Mouse (Mus musculus): ENCODE data around the gene Gm20388. TPM values are rescaled to one million over a fixed set of nuclear protein-coding genes. Genes with fewer than 3 reads are reported as not detected.

Gene Gm20388
- polyA plus RNA-seq, 1 experiment from 2014 or later = 5.5 TPM

- ATAC-seq (ENCODE audit: borderline replicate concordance, extremely low read depth, low FRiP score, low TSS enrichment) = no peak
- H3K36me3 ChIP-seq = no peaks in the 10 kb centered on the region
- no peak overlapping the region for H3K4me3 ChIP-seq
- no peak overlapping the region for H3K27ac ChIP-seq
- peaks cover 12% of the 10 kb centered on the region; the same call in 1 of the 2 replicates for H3K4me1 ChIP-seq
- 64% methylated on average over 1 of the region's 1 CpGs for WGBS
- no peaks in the 10 kb centered on the region for H3K27me3 ChIP-seq
- H3K9me3 ChIP-seq = no peaks in the 10 kb centered on the region
- H3K9ac ChIP-seq = no peak overlapping the region
- no peak overlapping the region for H3K4me2 ChIP-seq
Measured at GRCm38 (mm10) chr8:122852546-122852905, 2941.9 kb downstream of the Gm20388 start.

DNA sequence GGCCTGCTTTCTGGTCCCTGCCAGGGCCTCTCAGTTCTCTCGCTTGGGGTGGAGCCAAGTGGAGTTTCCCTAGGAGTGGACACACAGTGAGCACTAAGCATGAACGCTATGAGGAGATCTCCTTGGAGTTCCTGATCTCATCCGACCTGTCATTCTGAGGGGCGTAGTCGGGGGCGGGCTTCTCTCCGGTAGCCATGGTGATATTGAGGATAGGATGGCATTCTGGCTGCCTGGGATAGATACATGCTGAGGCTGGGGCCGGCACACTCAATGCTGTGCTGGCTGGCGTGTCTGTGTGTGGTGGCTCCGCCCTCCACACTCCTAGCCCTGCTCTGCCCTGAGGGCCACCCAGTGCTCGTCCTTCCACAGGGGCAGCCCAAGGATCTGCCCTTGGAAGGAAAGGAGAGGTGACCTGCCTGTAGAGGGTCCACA lies 2942.7 kb downstream of the Gm20388 start:
- Histone ChIP-seq H3K27me3 (no peaks in the 10 kb centered on the region), H3K27ac (no peak overlapping the region), H3K9ac (no peak overlapping the region), H3K36me3 (no peaks in the 10 kb centered on the region), H3K9me3 (no peaks in the 10 kb centered on the region), H3K4me1 (peaks cover 9% of the 10 kb centered on the region; the same call in 1 of the 2 replicates), H3K4me2 (no peak overlapping the region), H3K4me3 (no peak overlapping the region)
- 15% methylated on average over 11 of the region's 11 CpGs for WGBS
- ATAC-seq (ENCODE audit: borderline replicate concordance, extremely low read depth, low FRiP score, low TSS enrichment) = peak; percentile 48; the same call in 1 of the 2 replicates

GRCm38 (mm10) chr8:122854388-122854787 lies 2943.7 kb downstream of the Gm20388 start:
- no peaks in the 10 kb centered on the region for H3K36me3 ChIP-seq
- H3K4me2 ChIP-seq = no peak overlapping the region
- no peaks in the 10 kb centered on the region for H3K9me3 ChIP-seq
- no peak overlapping the region for H3K27ac ChIP-seq
- H3K4me3 ChIP-seq = no peak overlapping the region
- ATAC-seq (ENCODE audit: borderline replicate concordance, extremely low read depth, low FRiP score, low TSS enrichment) = no peak
- H3K27me3 ChIP-seq = no peaks in the 10 kb centered on the region
- H3K4me1 ChIP-seq = 0 out of 2 replicates have a peak, but pooled peaks cover 7% of the 10 kb centered on the region
- H3K9ac ChIP-seq = no peak overlapping the region
- WGBS = 58% methylated on average over 7 of the region's 7 CpGs

DNA sequence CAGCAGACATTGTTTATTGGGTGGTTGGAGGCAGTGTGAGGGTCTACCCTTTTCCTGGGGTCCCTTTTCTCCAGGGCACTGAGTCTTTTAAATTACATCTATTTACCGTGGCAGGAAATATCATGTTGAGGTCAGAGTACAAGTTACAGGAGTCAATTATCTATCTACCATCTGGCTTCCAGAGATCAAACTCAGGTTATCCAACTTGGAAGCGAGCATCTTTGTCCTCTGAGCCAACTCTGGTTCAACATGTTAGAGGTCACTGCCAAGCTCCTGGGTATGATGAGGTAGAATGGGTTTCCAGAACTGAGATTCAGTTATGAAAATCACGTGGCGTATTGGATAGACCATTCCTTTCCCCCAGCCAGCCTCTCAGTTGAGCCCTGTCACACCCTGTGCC lies 2944.5 kb downstream of the Gm20388 start:
- no peak for ATAC-seq (ENCODE audit: borderline replicate concordance, extremely low read depth, low FRiP score, low TSS enrichment)
- no peak overlapping the region for H3K4me3 ChIP-seq
- no peaks in the 10 kb centered on the region for H3K36me3 ChIP-seq
- no peak overlapping the region for H3K4me2 ChIP-seq
- no peaks in the 10 kb centered on the region for H3K27me3 ChIP-seq
- H3K9me3 ChIP-seq = no peaks in the 10 kb centered on the region
- 76% methylated on average over 4 of the region's 4 CpGs for WGBS
- H3K9ac ChIP-seq = no peak overlapping the region
- no peak overlapping the region for H3K27ac ChIP-seq
- H3K4me1 ChIP-seq = 0 out of 2 replicates have a peak, but pooled peaks cover 7% of the 10 kb centered on the region

- 0 out of 2 replicates have a peak, but pooled peaks cover 7% of the 10 kb centered on the region for H3K4me1 ChIP-seq
- H3K27ac ChIP-seq = no peak overlapping the region
- no peaks in the 10 kb centered on the region for H3K36me3 ChIP-seq
- H3K27me3 ChIP-seq = no peaks in the 10 kb centered on the region
- no peak overlapping the region for H3K9ac ChIP-seq
- no peaks in the 10 kb centered on the region for H3K9me3 ChIP-seq
- no peak for ATAC-seq (ENCODE audit: borderline replicate concordance, extremely low read depth, low FRiP score, low TSS enrichment)
- no peak overlapping the region for H3K4me2 ChIP-seq
- H3K4me3 ChIP-seq = no peak overlapping the region
- 76% methylated on average over 8 of the region's 8 CpGs for WGBS
Measured at GRCm38 (mm10) chr8:122856288-122856687, 2945.6 kb downstream of the Gm20388 start.

- Histone ChIP-seq H3K9ac (no peak overlapping the region), H3K4me2 (no peak overlapping the region)
Measured at GRCm38 (mm10) chr8:122859843-122860242, 2949.2 kb downstream of the Gm20388 start.

GRCm38 (mm10) chr8:122864719-122865129 lies 2954.1 kb downstream of the Gm20388 start:
- Histone ChIP-seq H3K9me3 (peaks cover 8% of the 10 kb centered on the region; the same call in 1 of the 2 replicates), H3K27ac (no peak overlapping the region), H3K36me3 (no peaks in the 10 kb centered on the region), H3K4me1 (no peaks in the 10 kb centered on the region), H3K9ac (no peak overlapping the region), H3K4me3 (no peak overlapping the region), H3K4me2 (peak overlapping the region; percentile 21), H3K27me3 (0 out of 2 replicates have a peak, but pooled peaks cover 3% of the 10 kb centered on the region)
- ATAC-seq (ENCODE audit: borderline replicate concordance, extremely low read depth, low FRiP score, low TSS enrichment) = no peak
- 65% methylated on average over 26 of the region's 26 CpGs for WGBS

More at GRCm38 (mm10) chr8:122859843-122860242, 2949.2 kb downstream of the Gm20388 start:
- Histone ChIP-seq H3K36me3 (no peaks in the 10 kb centered on the region), H3K9me3 (peaks cover 3% of the 10 kb centered on the region; the same call in 1 of the 2 replicates), H3K27ac (no peak overlapping the region), H3K4me1 (no peaks in the 10 kb centered on the region), H3K4me3 (no peak overlapping the region), H3K27me3 (0 out of 2 replicates have a peak, but pooled peaks cover 3% of the 10 kb centered on the region)
- 52% methylated on average over 13 of the region's 13 CpGs for WGBS
- ATAC-seq (ENCODE audit: borderline replicate concordance, extremely low read depth, low FRiP score, low TSS enrichment) = no peak

DNA sequence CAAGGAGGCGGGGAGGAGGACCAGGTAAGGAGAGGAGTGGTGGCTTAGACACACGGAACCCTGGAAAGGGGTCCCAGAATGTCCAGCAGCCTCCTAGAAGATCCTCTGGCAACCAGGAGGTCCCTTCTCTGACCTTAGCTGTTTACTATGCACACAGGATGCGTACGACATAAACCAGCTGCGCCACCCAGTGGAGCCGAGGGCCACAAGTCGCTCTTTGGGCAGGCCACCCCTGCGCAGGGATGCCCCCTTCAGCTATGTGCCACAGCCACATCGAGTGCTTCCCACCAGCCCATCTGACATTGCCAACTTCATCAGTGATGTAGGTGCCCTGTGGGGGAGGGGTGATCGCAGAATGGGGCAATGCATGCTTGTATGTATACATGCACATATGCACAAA lies 2954.8 kb downstream of the Gm20388 start:
- 0 out of 2 replicates have a peak, but pooled peaks cover 3% of the 10 kb centered on the region for H3K27me3 ChIP-seq
- ATAC-seq (ENCODE audit: borderline replicate concordance, extremely low read depth, low FRiP score, low TSS enrichment) = no peak
- no peaks in the 10 kb centered on the region for H3K36me3 ChIP-seq
- peaks cover 8% of the 10 kb centered on the region; the same call in 1 of the 2 replicates for H3K9me3 ChIP-seq
- H3K4me2 ChIP-seq = peak overlapping the region; percentile 21; the same call in 1 of the 2 replicates
- no peak overlapping the region for H3K9ac ChIP-seq
- H3K4me1 ChIP-seq = peaks cover 3% of the 10 kb centered on the region; the same call in 1 of the 2 replicates
- no peak overlapping the region for H3K27ac ChIP-seq
- WGBS = 49% methylated on average over 10 of the region's 10 CpGs
- H3K4me3 ChIP-seq = no peak overlapping the region

GRCm38 (mm10) chr8:122866231-122866630 lies 2955.6 kb downstream of the Gm20388 start:
- H3K36me3 ChIP-seq = no peaks in the 10 kb centered on the region
- H3K27me3 ChIP-seq = 0 out of 2 replicates have a peak, but pooled peaks cover 3% of the 10 kb centered on the region
- no peak overlapping the region for H3K27ac ChIP-seq
- peaks cover 8% of the 10 kb centered on the region; the same call in 1 of the 2 replicates for H3K9me3 ChIP-seq
- no peak overlapping the region for H3K9ac ChIP-seq
- H3K4me3 ChIP-seq = no peak overlapping the region
- H3K4me1 ChIP-seq = peaks cover 6% of the 10 kb centered on the region; the same call in 1 of the 2 replicates
- WGBS = 70% methylated on average over 8 of the region's 8 CpGs
- no peak for ATAC-seq (ENCODE audit: borderline replicate concordance, extremely low read depth, low FRiP score, low TSS enrichment)
- H3K4me2 ChIP-seq = no peak overlapping the region

DNA sequence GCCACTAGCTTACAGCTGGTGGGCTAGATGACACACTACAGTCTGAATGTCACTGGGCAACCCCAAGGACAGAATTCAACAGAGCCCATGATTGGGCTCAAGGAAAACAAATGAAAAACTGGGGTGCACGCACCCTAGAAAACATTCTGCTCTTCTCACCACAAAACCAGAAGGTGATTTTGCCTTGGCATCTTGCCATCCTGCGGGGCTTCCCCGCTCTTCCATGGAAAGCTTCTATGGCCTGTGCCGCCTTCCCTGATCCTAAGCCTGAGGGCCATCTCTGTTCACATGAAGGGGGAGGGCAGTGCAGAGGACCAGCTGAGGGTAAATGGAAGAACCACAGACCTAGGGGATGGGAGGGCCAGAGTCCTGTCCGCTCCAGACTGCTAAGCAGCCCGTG lies 2957.3 kb downstream of the Gm20388 start:
- H3K9ac ChIP-seq = no peak overlapping the region
- 0 out of 2 replicates have a peak, but pooled peaks cover 3% of the 10 kb centered on the region for H3K27me3 ChIP-seq
- peaks cover 6% of the 10 kb centered on the region; the same call in 1 of the 2 replicates for H3K4me1 ChIP-seq
- H3K36me3 ChIP-seq = no peaks in the 10 kb centered on the region
- peaks cover 8% of the 10 kb centered on the region; the same call in 1 of the 2 replicates for H3K9me3 ChIP-seq
- 80% methylated on average over 6 of the region's 6 CpGs for WGBS
- H3K4me2 ChIP-seq = no peak overlapping the region
- H3K4me3 ChIP-seq = no peak overlapping the region
- no peak overlapping the region for H3K27ac ChIP-seq
- no peak for ATAC-seq (ENCODE audit: borderline replicate concordance, extremely low read depth, low FRiP score, low TSS enrichment)

- Histone ChIP-seq H3K9me3 (peaks cover 2% of the 10 kb centered on the region; the same call in 1 of the 2 replicates), H3K27me3 (no peaks in the 10 kb centered on the region), H3K9ac (no peak overlapping the region), H3K36me3 (no peaks in the 10 kb centered on the region), H3K4me3 (peak overlapping the region; percentile 29), H3K27ac (no peak overlapping the region), H3K4me2 (peak overlapping the region; percentile 48), H3K4me1 (peaks cover 6% of the 10 kb centered on the region; the same call in 1 of the 2 replicates)
- ATAC-seq (ENCODE audit: borderline replicate concordance, extremely low read depth, low FRiP score, low TSS enrichment) = peak; percentile 41; the same call in 1 of the 2 replicates
- 16% methylated on average over 31 of the region's 31 CpGs for WGBS
Measured at GRCm38 (mm10) chr8:122870377-122870863, 2959.8 kb downstream of the Gm20388 start.

DNA sequence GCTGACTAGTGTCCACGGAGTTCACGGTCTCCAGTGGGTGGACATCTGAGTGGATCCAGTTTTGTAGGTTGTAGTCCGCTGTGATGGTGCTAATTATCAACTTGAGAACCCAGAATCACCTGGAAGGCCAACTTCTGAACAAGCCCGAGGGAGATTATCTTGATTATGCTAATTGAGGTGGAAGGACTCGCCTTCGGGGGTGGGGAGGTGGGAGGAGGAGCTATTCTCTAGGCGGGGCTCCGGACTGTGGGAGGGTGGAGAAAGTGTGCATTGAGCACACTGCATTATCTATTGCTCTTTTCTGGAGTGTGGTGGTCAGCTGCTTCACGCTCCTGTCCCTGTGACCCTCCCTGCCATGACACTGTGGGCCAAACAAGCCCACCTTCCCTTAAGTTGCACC lies 2961.0 kb downstream of the Gm20388 start:
- no peaks in the 10 kb centered on the region for H3K36me3 ChIP-seq
- H3K9me3 ChIP-seq = no peaks in the 10 kb centered on the region
- H3K9ac ChIP-seq = no peak overlapping the region
- H3K4me2 ChIP-seq = no peak overlapping the region
- H3K27ac ChIP-seq = no peak overlapping the region
- WGBS = 66% methylated on average over 9 of the region's 9 CpGs
- ATAC-seq (ENCODE audit: borderline replicate concordance, extremely low read depth, low FRiP score, low TSS enrichment) = no peak
- H3K4me1 ChIP-seq = peaks cover 6% of the 10 kb centered on the region; the same call in 1 of the 2 replicates
- no peak overlapping the region for H3K4me3 ChIP-seq
- no peaks in the 10 kb centered on the region for H3K27me3 ChIP-seq

Measured in lung, embryonic 15.5 days (tissue).